ENCODE assay signal across 22 mouse cellular contexts in the genomic region with DNA sequence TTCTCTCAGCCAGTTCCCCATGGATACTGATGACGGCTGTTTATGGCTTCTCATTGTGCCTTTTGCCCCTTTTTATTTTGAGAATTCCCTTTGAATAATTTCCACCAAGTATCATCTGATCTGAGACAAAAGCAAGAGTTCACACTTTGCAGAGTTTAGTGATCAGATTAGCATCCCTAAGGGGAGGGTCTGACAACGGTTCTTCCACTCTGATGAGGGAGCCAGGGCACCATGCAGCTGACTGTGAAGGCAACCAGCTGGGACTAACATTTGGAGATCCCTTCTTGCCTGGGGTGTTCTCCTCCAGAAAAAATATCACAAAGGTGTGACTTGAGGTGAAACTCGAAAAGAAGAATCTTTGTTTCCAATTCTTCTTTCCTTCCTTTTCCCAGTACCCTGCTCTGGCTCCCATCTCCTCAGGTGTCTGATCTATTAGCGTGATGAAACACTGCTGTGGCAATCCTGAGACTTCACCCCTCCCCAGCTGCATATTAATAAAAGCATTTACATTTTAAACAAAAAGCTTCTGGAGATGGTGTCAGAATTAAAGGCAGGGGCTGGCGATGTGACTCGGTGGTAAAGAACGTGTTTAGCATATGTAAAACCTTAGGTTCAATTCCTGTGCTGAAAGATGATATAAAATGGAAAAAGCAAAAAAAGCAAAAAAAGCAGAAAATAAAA. TPM values are rescaled to one million over a fixed set of nuclear protein-coding genes. Genes with fewer than 3 reads are reported as not detected.
DNase-seq lines count a peak whose midpoint lies in the region; ATAC-seq lines count a peak whose summit lies in the region.
"Had no signal": no experiment of that assay in that cellular context is flagged by ENCODE, and none has a peak within 500 bp of the region (broad histone marks: within the 10 kb centered on the region; RNA-seq: fewer than 3 reads in every experiment).

No protein-coding gene starts in this region.

- ATAC-seq in forebrain, embryonic 15.5 days (replicated peaks), result 0 out of 2 replicates have a peak, but pooled peaks have one; percentile 46
- no peak for ATAC-seq in forebrain, embryonic 11.5 days (replicated peaks; ENCODE audit: low FRiP score)
- peak; percentile 21; the same call in 1 of the 2 replicates for ATAC-seq in midbrain, embryonic 16.5 days
- no peak for ATAC-seq in midbrain, embryonic 15.5 days (replicated peaks)
- peak; percentile 75 for ATAC-seq in forebrain, embryonic 16.5 days
- ATAC-seq: CD4-positive, CD25-positive, alpha-beta regulatory T cell, adult 4 months; hindbrain, postnatal 0 days; inflammation-experienced regulatory T-cells, adult 6 months; intestine, embryonic 16.5 days had no signal

- peak overlapping the region; percentile 32; the same call in 1 of the 2 replicates for H3K27ac ChIP-seq in forebrain, embryonic 15.5 days (replicated peaks)
- H3K27ac ChIP-seq in forebrain, embryonic 11.5 days (ENCODE audit: low read depth, low read length), result no peak overlapping the region
- H3K27ac ChIP-seq in midbrain, embryonic 16.5 days (ENCODE audit: low read length), result no peak overlapping the region
- H3K27ac ChIP-seq in midbrain, embryonic 15.5 days, result no peak overlapping the region
- no peak overlapping the region for H3K27ac ChIP-seq in forebrain, embryonic 16.5 days (ENCODE audit: low read length)
- H3K27ac ChIP-seq: heart, embryonic 10.5 days; heart, embryonic 13.5 days; hindbrain, embryonic 14.5 days; hindbrain, postnatal 0 days had no signal

- H3K9me3 ChIP-seq in forebrain, embryonic 15.5 days, result no peaks in the 10 kb centered on the region
- H3K9me3 ChIP-seq in forebrain, embryonic 11.5 days (ENCODE audit: control insufficient read depth, low read length), result no peaks in the 10 kb centered on the region
- no peaks in the 10 kb centered on the region for H3K9me3 ChIP-seq in midbrain, embryonic 16.5 days (replicated peaks; ENCODE audit: control insufficient read depth, low read length, poor library complexity, severe bottlenecking)
- no peaks in the 10 kb centered on the region for H3K9me3 ChIP-seq in midbrain, embryonic 15.5 days
- H3K9me3 ChIP-seq in forebrain, embryonic 16.5 days (ENCODE audit: control insufficient read depth, low read length), result no peaks in the 10 kb centered on the region
- H3K9me3 ChIP-seq: heart, embryonic 10.5 days; heart, embryonic 13.5 days had no signal

- no peak overlapping the region for H3K4me3 ChIP-seq in forebrain, embryonic 15.5 days
- H3K4me3 ChIP-seq in forebrain, embryonic 11.5 days (ENCODE audit: low read depth, low read length), result no peak overlapping the region
- no peak overlapping the region for H3K4me3 ChIP-seq in midbrain, embryonic 16.5 days (ENCODE audit: low read depth, low read length)
- H3K4me3 ChIP-seq in midbrain, embryonic 15.5 days, result no peak overlapping the region
- no peak overlapping the region for H3K4me3 ChIP-seq in forebrain, embryonic 16.5 days (replicated peaks; ENCODE audit: low read length)
- H3K4me3 ChIP-seq: heart, embryonic 10.5 days; heart, embryonic 13.5 days had no signal

- H3K4me2 ChIP-seq in forebrain, embryonic 15.5 days (replicated peaks), result no peak overlapping the region
- no peak overlapping the region for H3K4me2 ChIP-seq in forebrain, embryonic 11.5 days (ENCODE audit: low read depth, low read length, severe bottlenecking)
- no peak overlapping the region for H3K4me2 ChIP-seq in midbrain, embryonic 16.5 days (ENCODE audit: low read length)
- no peak overlapping the region for H3K4me2 ChIP-seq in midbrain, embryonic 15.5 days
- no peak overlapping the region for H3K4me2 ChIP-seq in forebrain, embryonic 16.5 days (ENCODE audit: low read length)
- H3K4me2 ChIP-seq: heart, embryonic 13.5 days; hindbrain, embryonic 14.5 days had no signal

- H3K4me1 ChIP-seq in forebrain, embryonic 15.5 days, result 0 out of 2 replicates have a peak, but pooled peaks cover 3% of the 10 kb centered on the region
- H3K4me1 ChIP-seq in forebrain, embryonic 11.5 days (replicated peaks; ENCODE audit: control insufficient read depth, insufficient read depth, low read length), result no peaks in the 10 kb centered on the region
- H3K4me1 ChIP-seq in midbrain, embryonic 16.5 days (ENCODE audit: control insufficient read depth, insufficient read depth, low read length), result no peaks in the 10 kb centered on the region
- H3K4me1 ChIP-seq in midbrain, embryonic 15.5 days, result 0 out of 2 replicates have a peak, but pooled peaks cover 3% of the 10 kb centered on the region
- no peaks in the 10 kb centered on the region for H3K4me1 ChIP-seq in forebrain, embryonic 16.5 days (replicated peaks; ENCODE audit: control insufficient read depth, insufficient read depth, low read length)
- H3K4me1 ChIP-seq: heart, embryonic 10.5 days; heart, embryonic 13.5 days had no signal

- H3K27me3 ChIP-seq in forebrain, embryonic 15.5 days, result no peaks in the 10 kb centered on the region
- H3K27me3 ChIP-seq in forebrain, embryonic 11.5 days (ENCODE audit: control insufficient read depth, insufficient read depth, low read length), result no peaks in the 10 kb centered on the region
- H3K27me3 ChIP-seq in midbrain, embryonic 16.5 days (ENCODE audit: control insufficient read depth, insufficient read depth, low read depth, low read length), result no peaks in the 10 kb centered on the region
- no peaks in the 10 kb centered on the region for H3K27me3 ChIP-seq in midbrain, embryonic 15.5 days (replicated peaks)
- no peaks in the 10 kb centered on the region for H3K27me3 ChIP-seq in forebrain, embryonic 16.5 days (replicated peaks; ENCODE audit: control insufficient read depth, insufficient read depth, low read length)
- H3K27me3 ChIP-seq: heart, embryonic 13.5 days had no signal

- no peaks in the 10 kb centered on the region for H3K36me3 ChIP-seq in forebrain, embryonic 15.5 days
- H3K36me3 ChIP-seq in forebrain, embryonic 11.5 days (ENCODE audit: control insufficient read depth, insufficient read depth, low read length), result no peaks in the 10 kb centered on the region
- no peaks in the 10 kb centered on the region for H3K36me3 ChIP-seq in midbrain, embryonic 16.5 days (ENCODE audit: control insufficient read depth, insufficient read depth, low read length)
- no peaks in the 10 kb centered on the region for H3K36me3 ChIP-seq in midbrain, embryonic 15.5 days (replicated peaks)
- H3K36me3 ChIP-seq in forebrain, embryonic 16.5 days (ENCODE audit: control insufficient read depth, insufficient read depth), result no peaks in the 10 kb centered on the region
- H3K36me3 ChIP-seq: heart, embryonic 10.5 days; heart, embryonic 13.5 days had no signal

- DNase-seq in forebrain, embryonic 11.5 days (ENCODE audit: low spot score), result no peak
- no peak for DNase-seq in spleen, postnatal 4 days (ENCODE audit: low spot score in 2 of 2)
- DNase-seq: adrenal gland, adult 2 months; adrenal gland, postnatal 14 days; cerebellum, adult 18-20 months; cerebellum, adult 9-10 months; cerebellum, postnatal 14 days; gastrocnemius, postnatal 25 days; heart, adult 18-20 months; heart, postnatal 14 days; heart, postnatal 4 days had no signal

- 58% methylated on average over 7 of the region's 7 CpGs for WGBS in forebrain, embryonic 15.5 days
- 81% methylated on average over 7 of the region's 7 CpGs for WGBS in forebrain, embryonic 11.5 days
- WGBS in midbrain, embryonic 16.5 days, result 48% methylated on average over 7 of the region's 7 CpGs
- WGBS in midbrain, embryonic 15.5 days, result 44% methylated on average over 7 of the region's 7 CpGs
- 53% methylated on average over 7 of the region's 7 CpGs for WGBS in forebrain, embryonic 16.5 days

- no peak overlapping the region for H3K9ac ChIP-seq in forebrain, embryonic 15.5 days (replicated peaks)
- H3K9ac ChIP-seq in forebrain, embryonic 11.5 days (ENCODE audit: low read length), result no peak overlapping the region
- no peak overlapping the region for H3K9ac ChIP-seq in midbrain, embryonic 16.5 days (ENCODE audit: low read depth, low read length)
- H3K9ac ChIP-seq in midbrain, embryonic 15.5 days, result no peak overlapping the region
- no peak overlapping the region for H3K9ac ChIP-seq in forebrain, embryonic 16.5 days (replicated peaks; ENCODE audit: low read depth, low read length)
- H3K9ac ChIP-seq: heart, embryonic 13.5 days; hindbrain, embryonic 14.5 days had no signal

RNA-seq across cellular contexts. Expression of gene Igsf9b, which starts 46.8 kb away (rescaled TPM):
- 12.6 and 12.8 TPM in 2 replicates for polyA plus RNA-seq in forebrain, embryonic 15.5 days (2015; fragmentation: Nextera tagmentation; extraction: Ambion mirVana)
- 8.4 and 8.8 TPM in 2 replicates for polyA plus RNA-seq in forebrain, embryonic 11.5 days (2014; fragmentation: Nextera tagmentation; extraction: Ambion mirVana)
- 21.9 and 22.8 TPM in 2 replicates for polyA plus RNA-seq in midbrain, embryonic 16.5 days (2015; fragmentation: Nextera tagmentation; extraction: Ambion mirVana)
- 22.7 and 23.1 TPM in 2 replicates for polyA plus RNA-seq in midbrain, embryonic 15.5 days (2015; fragmentation: Nextera tagmentation; extraction: Ambion mirVana)
- 12.0 and 16.7 TPM in 2 replicates for polyA plus RNA-seq in forebrain, embryonic 16.5 days (2015; fragmentation: Nextera tagmentation; extraction: Ambion mirVana)

Comparison
In these comparisons a context has a peak if more than half of its experiments do, and no peak if none do; other contexts are left out.
1. ATAC-seq: peak in forebrain, embryonic 15.5 days (single experiment), midbrain, embryonic 16.5 days (single experiment) and forebrain, embryonic 16.5 days (single experiment); none in forebrain, embryonic 11.5 days (single experiment) and midbrain, embryonic 15.5 days (single experiment).